Mouse (Mus musculus) heart, adult 2 months (tissue): Measurements from ENCODE around the gene Abo.

Experiments
- CTCF ChIP-seq: fragments of 200-600 bp; IDR thresholded peaks from 2 replicates; pipeline ENCODE4 v1.8.1; 2022; ENCODE audit warnings: antibody characterized with exemption, mild to moderate bottlenecking, moderate library complexity
- EP300 ChIP-seq: fragments of 200-500 bp; IDR thresholded peaks from 2 replicates; pipeline ENCODE4 v1.6.1; 2011; ENCODE audit warnings: low read depth, low read length, control low read depth; ENCODE audit not compliant: insufficient read depth
- POLR2A ChIP-seq: fragments of 200-500 bp; IDR thresholded peaks from 2 replicates; pipeline ENCODE4 v1.6.1; 2011; ENCODE audit warnings: mild to moderate bottlenecking, low read depth, low read length, control low read depth; ENCODE audit not compliant: insufficient read depth

GRCm38 (mm10) chr2:26905936-26906335 is 41.2 kb upstream of the Abo start:
- TF ChIP-seq POLR2A (no peak), CTCF (no peak), EP300 (no peak)
